Mouse (Mus musculus) liver, postnatal 0 days (tissue): ENCODE data around the gene Plk2. TPM values are rescaled to one million over a fixed set of nuclear protein-coding genes. Genes with fewer than 3 reads are reported as not detected.
"Not testable (repeated sequence)": the region's sequence is repeated elsewhere in the genome, so short reads cannot be mapped to it uniquely, and the experiment has no call there.

Experiments
- ATAC-seq: fragments of 200-750 bp; cut with Nextera tagmentation; 2 replicates; pipeline ENCODE4 v1.8.0; 2017; ENCODE audit warnings: mild to moderate bottlenecking, moderate library complexity
- DNase-seq: peaks from one replicate; pipeline ENCODE4 v3.0.0-alpha.2; 2016
- H3K27ac ChIP-seq: fragments of 300-500 bp; sonication (generic); 2 replicates; pipeline ENCODE4 v1.5.1; 2014; ENCODE audit warnings: antibody characterized with exemption, moderate library complexity, mild to moderate bottlenecking, low read depth
- H3K27me3 ChIP-seq: fragments of 300-500 bp; sonication (generic); 2 replicates; pipeline ENCODE4 v1.6.1; 2014; ENCODE audit warnings: low read length, control low read depth, mixed read lengths; ENCODE audit not compliant: insufficient read depth
- H3K36me3 ChIP-seq: fragments of 300-500 bp; sonication (generic); replicated peaks from 2 replicates; pipeline ENCODE4 v1.6.1; 2014; ENCODE audit warnings: mild to moderate bottlenecking, control low read depth, low read length, moderate library complexity, mixed read lengths; ENCODE audit not compliant: insufficient read depth
- H3K4me1 ChIP-seq: fragments of 300-500 bp; sonication (generic); 2 replicates; pipeline ENCODE4 v1.6.1; 2014; ENCODE audit warnings: antibody characterized with exemption, mild to moderate bottlenecking, control low read depth; ENCODE audit not compliant: insufficient read depth
- H3K4me2 ChIP-seq: fragments of 300-500 bp; sonication (generic); 2 replicates; pipeline ENCODE4 v1.6.1; 2014; ENCODE audit warnings: low read depth, mild to moderate bottlenecking, low read length, moderate library complexity, mixed read lengths
- H3K4me3 ChIP-seq: fragments of 300-500 bp; sonication (generic); 2 replicates; pipeline ENCODE4 v1.5.1; 2014; ENCODE audit warnings: low read depth, low read length
- H3K9ac ChIP-seq: fragments of 300-500 bp; sonication (generic); replicated peaks from 2 replicates; pipeline ENCODE4 v1.6.1; 2014; ENCODE audit warnings: mild to moderate bottlenecking, moderate library complexity
- H3K9me3 ChIP-seq: fragments of 300-500 bp; sonication (generic); 2 replicates; pipeline ENCODE4 v1.6.1; 2016; ENCODE audit warnings: mild to moderate bottlenecking, control low read depth, low read length, mixed read lengths
- CTCF ChIP-seq: sonication (generic); IDR thresholded peaks from 2 replicates; pipeline ENCODE4 v1.5.1; 2016; ENCODE audit warnings: antibody characterized with exemption, low read depth
- EP300 ChIP-seq: IDR thresholded peaks from 2 replicates; pipeline ENCODE4 v1.6.1; 2016; ENCODE audit warnings: antibody characterized with exemption, low read depth, mild to moderate bottlenecking
- WGBS: fragments of 180-500 bp; shearing (Covaris S2); extraction: QIAGEN DNeasy Blood & Tissue Kit; methylation state at CpG from one replicate; pipeline ENCODE4 v1.1.7; 2014; ENCODE audit not compliant: insufficient replicate concordance; 5-methylcytosine and 5-hydroxymethylcytosine counted together
- polyA plus RNA-seq: library from polyadenylated mRNA; unstranded; fragments of >200 nt; fragmentation: Nextera tagmentation; extraction: Ambion mirVana; gene quantifications from 2 replicates; pipeline ENCODE4 v1.2.1, GENCODE M21; 2015

Plk2 gene
- polyA plus RNA-seq, 1 experiment from 2014 or later = 8.4 TPM

GRCm38 (mm10) chr13:110367961-110368555 is 26.8 kb upstream of the Plk2 start:
- TF ChIP-seq EP300 (no peak), CTCF (no peak)
- 70% methylated on average over 3 of the region's 3 CpGs for WGBS
- no peak for ATAC-seq

GRCm38 (mm10) chr13:110368556-110369040 is 26.2 kb upstream of the Plk2 start:
- not testable (repeated sequence) for H3K27ac ChIP-seq, DNase-seq, H3K36me3 ChIP-seq, H3K27me3 ChIP-seq, H3K9me3 ChIP-seq, H3K9ac ChIP-seq, H3K4me1 ChIP-seq, H3K4me2 ChIP-seq, H3K4me3 ChIP-seq
- peak; percentile 99 for TF ChIP-seq CTCF
- 37% methylated on average over 6 of the region's 6 CpGs for WGBS
- ATAC-seq = peak; percentile 63

More at GRCm38 (mm10) chr13:110367961-110368555, 26.8 kb upstream of the Plk2 start:
- Histone ChIP-seq H3K9ac (no peak overlapping the region), H3K4me1 (no peaks in the 10 kb centered on the region), H3K27ac (no peak overlapping the region), H3K9me3 (no peaks in the 10 kb centered on the region), H3K4me3 (no peak overlapping the region), H3K36me3 (no peaks in the 10 kb centered on the region), H3K27me3 (no peaks in the 10 kb centered on the region), H3K4me2 (no peak overlapping the region)
- no peak for DNase-seq

- Histone ChIP-seq H3K4me1 (no peaks in the 10 kb centered on the region), H3K27me3 (no peaks in the 10 kb centered on the region), H3K9me3 (no peaks in the 10 kb centered on the region), H3K36me3 (no peaks in the 10 kb centered on the region), H3K4me3 (no peak overlapping the region), H3K27ac (no peak overlapping the region), H3K4me2 (no peak overlapping the region), H3K9ac (no peak overlapping the region)
- TF ChIP-seq EP300 (no peak), CTCF (no peak)
- DNase-seq (no peak), ATAC-seq (no peak)
- 81% methylated on average over 1 of the region's 1 CpGs for WGBS
These were observed 25.2 kb upstream of the Plk2 start for GRCm38 (mm10) chr13:110369673-110370072.

- H3K4me1 ChIP-seq = no peaks in the 10 kb centered on the region
- H3K9me3 ChIP-seq = no peaks in the 10 kb centered on the region
- no peak overlapping the region for H3K9ac ChIP-seq
- no peak overlapping the region for H3K4me3 ChIP-seq
- 19% methylated on average over 5 of the region's 5 CpGs for WGBS
- no peak overlapping the region for H3K27ac ChIP-seq
- TF ChIP-seq EP300 (no peak), CTCF (peak; percentile 81)
- DNase-seq (peak; percentile 56), ATAC-seq (no peak)
- no peaks in the 10 kb centered on the region for H3K27me3 ChIP-seq
- no peaks in the 10 kb centered on the region for H3K36me3 ChIP-seq
- no peak overlapping the region for H3K4me2 ChIP-seq
These were observed 12.4 kb upstream of the Plk2 start for GRCm38 (mm10) chr13:110382447-110382901.

- 30% methylated on average over 6 of the region's 6 CpGs for whole genome bisulfite sequencing
- Histone ChIP-seq H3K36me3 (no peaks in the 10 kb centered on the region), H3K4me1 (no peaks in the 10 kb centered on the region), H3K4me2 (no peak overlapping the region), H3K4me3 (no peak overlapping the region), H3K27ac (no peak overlapping the region), H3K27me3 (no peaks in the 10 kb centered on the region), H3K9me3 (peaks cover 4% of the 10 kb centered on the region; the same call in 1 of the 2 replicates), H3K9ac (no peak overlapping the region)
- ATAC-seq (peak; percentile 12; the same call in 1 of the 2 replicates), DNase-seq (no peak)
- TF ChIP-seq CTCF = no peak
- TF ChIP-seq EP300 = no peak
These were observed 10.3 kb upstream of the Plk2 start for GRCm38 (mm10) chr13:110384514-110384913.

GRCm38 (mm10) chr13:110392210-110392609 is 2.6 kb upstream of the Plk2 start:
- Histone ChIP-seq H3K9me3 (peaks cover 4% of the 10 kb centered on the region; the same call in 1 of the 2 replicates), H3K36me3 (no peaks in the 10 kb centered on the region), H3K4me2 (no peak overlapping the region), H3K27ac (no peak overlapping the region), H3K9ac (no peak overlapping the region), H3K27me3 (peaks cover 8% of the 10 kb centered on the region; the same call in 1 of the 2 replicates), H3K4me1 (no peaks in the 10 kb centered on the region), H3K4me3 (no peak overlapping the region)
- 15% methylated on average over 8 of the region's 8 CpGs for WGBS
- DNase-seq (peak; percentile 55), ATAC-seq (no peak)
- TF ChIP-seq CTCF = peak; percentile 76
- TF ChIP-seq EP300 = no peak
